Mouse (Mus musculus) T-helper 2 cell (primary cell): ENCODE data around the gene Pgrmc2.

Source experiments
- in situ Hi-C: fragments of 300-600 bp; cut with MboI, MseI; formaldehyde crosslinking; loops from one replicate; pipeline ENCODE4 v1.15.1; 2025; ENCODE audit warnings: high pct_unique_total_duplicates

Gene Pgrmc2

GRCm38 (mm10) chr3:41070519-41070918 lies 12.3 kb downstream of the Pgrmc2 start:
- in situ Hi-C loops: no loop called here

DNA sequence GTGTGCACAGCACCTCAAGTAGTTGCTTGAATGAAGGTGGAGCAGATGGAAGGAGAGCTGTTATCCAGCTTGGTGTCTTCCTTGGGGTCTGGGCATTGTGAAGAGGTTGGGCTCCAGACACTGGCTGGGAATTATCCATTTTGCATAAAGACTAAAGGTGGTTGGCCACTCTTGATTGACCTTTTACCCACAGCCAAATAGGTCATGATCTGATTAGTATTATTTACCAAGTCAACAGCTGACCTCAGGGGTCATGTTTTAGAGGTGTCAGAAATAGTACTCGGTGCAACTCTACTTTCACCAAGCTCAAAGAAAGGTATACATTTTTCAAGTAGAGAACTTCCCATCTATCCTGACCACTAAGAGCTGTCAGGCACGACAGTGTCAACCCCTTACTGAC lies 17.5 kb downstream of the Pgrmc2 start:
- in situ Hi-C loops: no loop called here

DNA sequence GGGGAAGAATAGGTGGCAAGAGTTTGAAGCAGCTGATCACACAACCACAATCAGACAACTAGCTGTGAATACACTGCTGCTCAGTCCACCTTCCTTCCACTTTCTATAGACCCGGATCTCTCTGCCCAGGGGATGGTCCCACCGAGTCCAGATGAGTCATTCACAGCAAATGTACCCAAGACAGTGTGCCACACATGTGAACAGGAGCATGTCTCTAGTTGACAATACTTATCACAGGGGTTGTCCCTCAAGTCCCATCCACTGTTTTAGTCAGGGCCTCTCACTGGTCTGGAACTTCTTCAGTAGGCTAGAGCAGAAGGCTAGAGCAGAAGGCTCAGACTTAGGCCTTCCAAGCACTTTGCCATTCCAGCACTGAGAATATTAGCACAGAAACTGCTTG lies 20.1 kb downstream of the Pgrmc2 start:
- in situ Hi-C loops: no loop called here

- in situ Hi-C loops: no loop called here
Observed at GRCm38 (mm10) chr3:41061831-41062565, 20.8 kb downstream of the Pgrmc2 start.

- in situ Hi-C loops: no loop called here
Observed at GRCm38 (mm10) chr3:41059249-41059648, 23.6 kb downstream of the Pgrmc2 start.

DNA sequence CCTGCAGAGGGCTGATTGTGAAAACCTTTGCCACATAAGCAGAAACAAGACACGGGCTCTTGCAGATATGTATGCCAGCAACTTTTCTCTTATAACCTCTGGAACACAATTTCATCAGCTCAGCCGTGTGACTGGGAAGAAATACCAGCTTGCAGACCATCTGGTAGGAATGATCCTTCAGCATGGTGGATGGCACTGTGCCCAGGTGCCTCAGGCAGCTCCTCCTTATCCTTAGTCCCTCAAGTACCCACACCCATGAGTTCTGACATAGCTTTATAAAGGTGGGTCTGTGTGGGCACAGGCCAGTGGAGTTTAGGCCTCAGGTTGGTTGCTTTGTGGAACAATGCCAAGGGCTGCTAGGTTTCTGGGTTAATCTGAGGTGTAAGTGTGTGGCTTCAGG lies 24.5 kb downstream of the Pgrmc2 start:
- in situ Hi-C loops: no loop called here

DNA sequence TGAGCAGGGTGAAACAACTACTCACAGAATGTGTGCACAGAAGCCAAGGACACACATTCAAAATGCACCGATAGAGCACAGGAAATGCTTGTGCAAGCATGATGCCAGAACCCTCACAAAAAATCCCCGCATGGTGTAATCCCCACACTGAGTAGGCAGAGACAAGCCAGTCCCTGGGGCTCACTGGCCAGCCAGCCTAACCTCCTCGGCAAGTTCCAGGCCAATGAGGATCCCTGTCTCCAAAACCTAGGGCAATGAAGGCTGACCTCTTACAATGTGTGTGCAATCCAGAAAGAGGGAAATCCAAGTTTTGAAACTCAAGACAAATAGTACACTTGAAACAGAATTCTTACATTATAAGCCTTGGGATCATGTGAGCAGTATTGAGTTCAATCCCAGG lies 29.5 kb downstream of the Pgrmc2 start:
- in situ Hi-C loops: no loop called here

GRCm38 (mm10) chr3:41047838-41048237 lies 35.0 kb downstream of the Pgrmc2 start:
- in situ Hi-C loops: loop anchor here (10.0 kb wide), 1 partner anchor 117 kb away; no protein-coding TSS in a partner anchor

- in situ Hi-C loops: loop anchor here (10.0 kb wide), 1 partner anchor 121 kb away; no protein-coding TSS in a partner anchor
Observed at GRCm38 (mm10) chr3:41043756-41044354, 39.0 kb downstream of the Pgrmc2 start.

- in situ Hi-C loops: loop anchor here (10.0 kb wide), 1 partner anchor 122 kb away; no protein-coding TSS in a partner anchor
Observed at GRCm38 (mm10) chr3:41042195-41042938, 40.5 kb downstream of the Pgrmc2 start.

- in situ Hi-C loops: loop anchor here (10.0 kb wide), 1 partner anchor 124 kb away; no protein-coding TSS in a partner anchor
Observed at GRCm38 (mm10) chr3:41041241-41041640, 41.6 kb downstream of the Pgrmc2 start.

DNA sequence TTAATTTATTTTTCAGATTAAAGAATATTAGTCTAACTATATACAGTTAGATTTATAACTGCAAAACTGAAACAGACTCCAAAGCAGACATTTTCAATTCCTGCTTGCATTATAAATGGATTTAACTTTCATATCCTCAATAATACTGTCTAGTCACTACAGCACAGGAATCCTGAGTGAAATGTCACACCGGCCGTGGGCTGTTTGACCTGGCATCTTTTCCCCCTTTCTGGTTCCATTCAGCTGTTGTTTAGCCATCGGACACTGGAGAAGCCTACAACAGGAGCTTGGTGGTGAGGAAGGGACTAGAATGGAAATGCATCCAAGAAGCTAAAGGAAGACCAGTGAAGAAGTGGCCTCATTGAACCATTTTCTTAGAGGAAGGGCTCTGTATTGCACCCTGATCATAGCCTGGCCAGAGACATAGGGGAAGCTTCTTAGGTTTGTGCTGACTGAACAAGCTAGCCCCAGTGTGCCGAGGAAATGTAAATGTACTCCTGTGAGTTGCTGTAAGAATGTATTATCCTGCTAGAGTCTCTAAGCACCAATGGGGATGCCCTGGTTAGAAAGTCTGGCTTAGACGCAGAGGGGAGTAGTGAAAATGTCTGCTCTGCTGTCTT lies 44.4 kb downstream of the Pgrmc2 start:
- in situ Hi-C loops: no loop called here

GRCm38 (mm10) chr3:41031286-41032210 lies 51.3 kb downstream of the Pgrmc2 start:
- in situ Hi-C loops: no loop called here

- in situ Hi-C loops: no loop called here
Observed at GRCm38 (mm10) chr3:41030705-41031104, 52.1 kb downstream of the Pgrmc2 start.

GRCm38 (mm10) chr3:41021980-41022379 lies 60.9 kb downstream of the Pgrmc2 start:
- in situ Hi-C loops: no loop called here

- in situ Hi-C loops: no loop called here
Observed at GRCm38 (mm10) chr3:41020687-41021086, 62.2 kb downstream of the Pgrmc2 start.

DNA sequence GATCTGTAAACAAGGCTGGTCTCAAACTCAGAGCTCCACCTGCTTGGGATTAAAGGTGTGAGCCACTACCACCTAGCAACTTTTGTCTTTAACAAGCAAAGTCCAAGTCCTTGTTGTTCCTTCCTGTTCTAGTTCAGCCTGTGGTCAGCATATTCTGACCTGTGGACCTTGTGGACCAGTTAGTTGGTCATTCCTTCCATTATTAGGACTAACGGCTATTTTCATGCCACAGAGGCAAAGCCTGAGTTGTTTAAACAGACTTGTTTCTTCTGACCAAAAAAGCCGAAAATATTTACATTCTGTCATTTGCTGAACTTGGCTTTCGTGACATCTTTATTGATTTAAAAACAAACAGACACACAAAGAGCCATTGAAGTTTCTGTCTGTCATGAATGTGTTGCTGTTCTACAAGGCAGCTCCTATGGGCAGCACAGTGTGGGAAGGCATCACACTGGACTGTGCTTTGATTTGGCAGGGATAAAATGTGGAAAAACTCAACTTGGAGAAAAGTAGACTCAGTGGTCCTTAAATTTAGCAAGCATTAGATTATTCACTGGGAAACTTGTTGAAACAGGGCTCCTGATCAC lies 64.7 kb downstream of the Pgrmc2 start:
- in situ Hi-C loops: no loop called here
